Mouse (Mus musculus) heart, adult 2 months (tissue): ENCODE measurements around the gene Gm3043. TPM values are rescaled to one million over a fixed set of nuclear protein-coding genes. Genes with fewer than 3 reads are reported as not detected.
"Not testable (repeated sequence)": the region's sequence is repeated elsewhere in the genome, so short reads cannot be mapped to it uniquely, and the experiment has no call there.

Experiments
- DNase-seq, 2 experiments: peaks; one replicate each; pipeline ENCODE4 v3.0.0; 2021
- H3K27ac ChIP-seq: fragments of 200-600 bp; 2 replicates; pipeline ENCODE4 v1.8.1; 2022
- H3K27me3 ChIP-seq: fragments of 200-500 bp; 2 replicates; pipeline ENCODE4 v1.6.1; 2012; ENCODE audit warnings: mild to moderate bottlenecking, low read length, inconsistent platforms, mixed read lengths; ENCODE audit not compliant: control insufficient read depth, insufficient read depth
- H3K36me3 ChIP-seq: fragments of 200-500 bp; 2 replicates; pipeline ENCODE4 v1.6.1; 2012; ENCODE audit warnings: low read length, inconsistent platforms; ENCODE audit not compliant: control insufficient read depth, insufficient read depth
- H3K4me1 ChIP-seq: fragments of 200-500 bp; 2 replicates; pipeline ENCODE4 v1.6.1; 2011; ENCODE audit warnings: low read length; ENCODE audit not compliant: control insufficient read depth, insufficient read depth
- H3K4me3 ChIP-seq: fragments of 200-600 bp; 2 replicates; pipeline ENCODE4 v1.8.1; 2022
- H3K79me2 ChIP-seq: fragments of 200-500 bp; replicated peaks from 2 replicates; pipeline ENCODE4 v1.6.1; 2012; ENCODE audit warnings: mild to moderate bottlenecking, inconsistent platforms, low read length, moderate library complexity, mixed read lengths; ENCODE audit not compliant: control insufficient read depth, insufficient read depth
- H3K9ac ChIP-seq: fragments of 200-500 bp; 2 replicates; pipeline ENCODE4 v1.6.1; 2012; ENCODE audit warnings: low read depth, mild to moderate bottlenecking, control low read depth, inconsistent platforms, low read length, mixed read lengths
- whole genome bisulfite sequencing: fragments of 180-500 bp; shearing (Covaris S2); methylation state at CpG from one replicate; pipeline ENCODE4 v1.1.7; 2018; 5-methylcytosine and 5-hydroxymethylcytosine counted together
- intact Hi-C: fragments of 180-260 bp; cut with DNase I; formaldehyde crosslinking; loops from one replicate; pipeline ENCODE4 v1.15.1; 2025
- long read RNA-seq: library from polyadenylated mRNA; stranded (forward); transcript quantifications from one replicate; pipeline ENCODE4 v2.0.0, GENCODE M21; 2021
- polyA plus RNA-seq: library from polyadenylated mRNA; depleted of rRNA; stranded (reverse); fragments of >200 nt; gene quantifications from 2 replicates; pipeline ENCODE4 v1.2.3, GENCODE M21; 2012; rRNA removed
- total RNA-seq, 2 experiments: library from RNA; stranded (reverse); gene quantifications; 2 replicates each; pipeline ENCODE4 v1.2.3; 2021

Gm3043 gene
- total RNA-seq, result not detected
- polyA plus RNA-seq, result not detected in 2 replicates
- long read RNA-seq, result 0 reads

GRCm38 (mm10) chr14:3688483-3688882 is at the start of gene Gm3043:
TSS of gene Gm3043 (plus strand) at chr14:3688783.
- H3K27me3 ChIP-seq, H3K79me2 ChIP-seq, intact Hi-C loops, H3K4me3 ChIP-seq, H3K9ac ChIP-seq, DNase-seq, H3K27ac ChIP-seq, H3K36me3 ChIP-seq, H3K4me1 ChIP-seq: not testable (repeated sequence)
- no CpG with 5 or more reads among the region's 3 CpGs for WGBS

GRCm38 (mm10) chr14:3651730-3652129 is 36.9 kb upstream of the Gm3043 start, which contains the start of gene Gm3020:
TSS of gene Gm3020 (plus strand) at chr14:3652030.
- intact Hi-C loops, H3K79me2 ChIP-seq, DNase-seq, H3K27ac ChIP-seq, H3K4me1 ChIP-seq, H3K27me3 ChIP-seq, H3K9ac ChIP-seq, H3K36me3 ChIP-seq, H3K4me3 ChIP-seq: not testable (repeated sequence)
- WGBS, result no CpG with 5 or more reads among the region's 32 CpGs

Other genes with a start within 250 kb of the Gm3043 start
- gene Gm10408, start 239.4 kb upstream of the Gm3043 start, total RNA-seq, result not detected
- not detected in 2 replicates for gene Gm10408, start 239.4 kb upstream of the Gm3043 start, polyA plus RNA-seq
- not detected for gene Gm3012, start 54.3 kb upstream of the Gm3043 start, total RNA-seq
- not detected in 2 replicates for gene Gm3012, start 54.3 kb upstream of the Gm3043 start, polyA plus RNA-seq
- under 1 TPM in 1 of 2 experiments, not detected in 1; 0.25 TPM for gene Gm3020, start 36.8 kb upstream of the Gm3043 start, total RNA-seq
- gene Gm3020, start 36.8 kb upstream of the Gm3043 start, polyA plus RNA-seq, result 0.09 and 0.16 TPM in 2 replicates
- gene Gm3002, start 121.3 kb downstream of the Gm3043 start, total RNA-seq, result under 1 TPM in 1 of 2 experiments, not detected in 1; 0.30 TPM
- gene Gm3002, start 121.3 kb downstream of the Gm3043 start, polyA plus RNA-seq, result 0.90 TPM in 1 of 2 replicates, not detected in the other
- not detected for gene Gm3033, start 157.5 kb downstream of the Gm3043 start, total RNA-seq
- gene Gm3033, start 157.5 kb downstream of the Gm3043 start, polyA plus RNA-seq, result 0.08 and 0.23 TPM in 2 replicates
- not detected for gene Gm2916, start 195.4 kb downstream of the Gm3043 start, total RNA-seq
- not detected in 2 replicates for gene Gm2916, start 195.4 kb downstream of the Gm3043 start, polyA plus RNA-seq
- gene Gm3029, start 243.0 kb downstream of the Gm3043 start, total RNA-seq, result not detected
- gene Gm3029, start 243.0 kb downstream of the Gm3043 start, polyA plus RNA-seq, result not detected in 2 replicates